Mouse (Mus musculus) frontal cortex, postnatal 36 days (tissue): ENCODE data around the gene Krt15.

ENCODE experiments used
- DNase-seq, 2 experiments: peaks; one replicate each; pipeline ENCODE4 v3.0.0; 2022; ENCODE audit warnings: low spot score in 2 of 2

Gene Krt15

DNA sequence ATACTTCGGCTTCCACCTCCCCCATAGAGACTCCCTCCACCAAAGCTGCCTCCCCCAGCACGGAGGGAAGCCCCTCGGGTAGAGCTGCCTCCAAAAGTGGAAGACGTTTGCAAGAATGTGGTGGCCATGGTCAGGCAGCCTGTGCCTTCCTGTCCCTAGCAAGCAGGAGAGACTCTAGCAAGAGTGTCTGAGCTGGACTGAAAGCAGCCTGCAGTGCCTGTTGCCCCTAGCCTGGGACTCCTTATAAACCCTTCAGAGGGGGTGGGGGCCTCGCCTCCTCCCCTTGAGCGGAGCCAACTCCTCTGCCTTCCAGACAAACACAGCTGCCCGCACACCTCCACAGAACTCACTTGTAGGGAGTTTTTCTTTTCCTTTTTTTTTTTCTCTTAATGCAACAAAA lies at the start of gene Krt15:
Gene Krt15 (minus strand): TSS at position 198 of the 400 bp plus-strand sequence.
- no peak for DNase-seq

GRCm38 (mm10) chr11:100181725-100182124 lies 46.0 kb upstream of the Krt15 start:
- no peak for DNase-seq

- no peak for DNase-seq
These were observed 43.5 kb upstream of the Krt15 start for GRCm38 (mm10) chr11:100179260-100179659.

DNA sequence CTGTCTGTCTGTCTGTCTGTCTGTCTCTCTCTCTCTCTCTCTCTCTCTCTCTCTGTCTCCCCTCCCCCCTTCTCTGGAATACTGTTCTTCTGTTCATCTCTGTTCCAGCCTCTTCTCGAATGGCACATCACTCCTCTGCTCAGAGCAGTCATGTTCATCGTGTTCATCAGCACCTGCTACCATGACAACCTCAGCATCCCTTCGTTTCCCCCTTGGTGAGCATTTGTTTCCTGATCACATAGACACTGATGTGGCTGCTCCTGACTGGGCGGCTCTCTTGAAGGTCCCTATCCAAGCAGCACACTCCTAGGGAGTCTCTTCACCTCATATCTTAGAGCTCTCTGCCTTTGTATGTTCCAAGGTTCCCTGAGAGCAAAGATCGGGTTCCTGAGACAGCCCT lies 42.6 kb upstream of the Krt15 start:
- no peak for DNase-seq

DNA sequence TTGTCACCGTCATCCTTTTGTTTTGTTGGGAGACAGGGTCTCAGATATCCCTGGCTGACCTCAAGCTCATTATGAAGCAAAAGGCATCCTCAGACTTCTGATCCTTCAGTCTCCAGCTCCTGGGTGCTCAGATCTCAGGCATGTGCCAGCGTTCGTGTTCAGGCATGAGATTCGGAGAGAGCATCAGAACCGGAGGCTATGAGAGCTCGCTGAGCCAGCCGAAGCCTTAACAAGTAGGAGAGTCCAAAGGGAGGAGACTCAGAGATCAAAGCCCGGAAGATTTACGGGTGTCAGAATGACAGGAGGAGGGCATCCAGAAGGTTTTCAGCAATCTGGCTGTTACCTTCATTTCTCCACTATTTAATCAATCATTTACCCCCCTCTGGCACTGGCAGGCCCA lies 41.1 kb upstream of the Krt15 start:
- no peak for DNase-seq

DNA sequence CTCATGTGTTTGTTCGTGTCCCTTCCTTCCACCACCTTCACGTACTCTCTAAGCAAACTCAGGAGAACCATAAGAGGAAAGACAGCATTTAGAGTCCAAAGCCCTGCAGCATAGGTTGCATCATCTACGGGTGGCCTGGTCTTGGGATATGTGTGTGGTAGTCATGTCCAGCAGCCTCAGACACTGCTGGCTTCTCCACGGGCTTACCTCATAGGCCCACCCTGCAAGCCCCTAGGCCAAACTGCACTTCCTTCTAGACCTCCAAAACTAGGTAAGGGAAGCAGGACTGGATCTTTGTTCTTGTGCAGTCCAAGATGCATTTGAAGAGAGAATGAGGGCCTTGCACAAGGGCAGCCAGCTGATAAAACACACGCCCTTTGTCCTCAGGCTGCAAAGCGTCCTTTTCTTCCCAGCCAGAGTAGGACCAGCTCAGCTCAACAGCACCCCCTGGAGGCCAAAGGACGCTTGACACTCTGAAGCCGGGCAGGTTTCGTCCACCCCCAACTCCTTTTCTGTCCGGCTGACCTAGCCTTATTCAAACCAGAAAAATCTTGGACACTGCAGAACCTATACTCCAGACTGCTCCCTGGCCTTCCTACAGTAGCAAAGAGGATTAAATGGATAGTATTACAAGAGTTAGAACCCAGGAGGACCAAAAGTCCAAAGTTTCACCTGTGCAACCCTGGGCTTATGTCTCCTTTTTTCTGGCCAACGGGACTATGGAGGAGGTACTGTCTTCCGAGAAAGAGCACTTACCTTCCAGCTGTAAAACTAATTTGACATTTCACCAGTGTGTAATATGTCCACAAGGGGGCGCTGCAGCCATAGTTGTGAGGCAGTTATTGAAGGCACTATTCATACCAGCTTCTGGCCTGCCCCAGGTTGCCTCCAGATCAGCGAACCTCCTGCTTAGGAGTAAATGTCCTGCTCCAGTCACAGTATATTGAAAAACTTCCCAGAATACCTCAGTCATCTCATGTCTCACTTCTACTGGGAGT lies 33.3 kb upstream of the Krt15 start:
- DNase-seq = peak; percentile 72 to 82

- DNase-seq = no peak
These were observed 32.3 kb upstream of the Krt15 start for GRCm38 (mm10) chr11:100168071-100168470.

- DNase-seq = no peak
These were observed 28.7 kb upstream of the Krt15 start for GRCm38 (mm10) chr11:100164392-100164791.

DNA sequence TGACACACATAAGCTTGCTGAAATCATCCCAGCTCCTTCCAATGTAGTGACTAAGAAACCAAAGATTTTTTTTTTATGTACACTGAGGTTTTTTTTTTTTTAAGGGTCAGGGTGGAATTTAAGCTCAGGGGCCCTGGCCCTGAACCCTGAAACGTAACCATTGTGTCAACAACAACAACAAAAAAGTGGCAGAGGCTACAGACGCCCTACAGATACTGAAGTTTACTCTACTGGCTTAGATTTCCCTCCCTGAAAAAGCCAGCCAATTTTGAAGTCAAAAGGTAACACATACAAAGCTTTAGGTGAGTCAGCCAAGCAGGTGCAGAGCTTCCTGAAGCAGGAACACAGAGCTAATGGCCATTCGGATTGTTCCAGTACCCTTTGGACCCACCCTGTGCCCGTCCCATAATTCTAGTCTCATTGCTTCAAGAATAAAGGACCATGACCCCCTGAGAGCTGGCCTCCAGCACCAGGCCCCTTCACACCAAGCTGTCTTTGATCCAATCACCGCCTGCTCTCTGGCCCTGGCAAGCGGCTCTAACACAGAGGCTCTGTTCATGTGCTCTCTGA lies 22.3 kb upstream of the Krt15 start:
- DNase-seq = no peak

DNA sequence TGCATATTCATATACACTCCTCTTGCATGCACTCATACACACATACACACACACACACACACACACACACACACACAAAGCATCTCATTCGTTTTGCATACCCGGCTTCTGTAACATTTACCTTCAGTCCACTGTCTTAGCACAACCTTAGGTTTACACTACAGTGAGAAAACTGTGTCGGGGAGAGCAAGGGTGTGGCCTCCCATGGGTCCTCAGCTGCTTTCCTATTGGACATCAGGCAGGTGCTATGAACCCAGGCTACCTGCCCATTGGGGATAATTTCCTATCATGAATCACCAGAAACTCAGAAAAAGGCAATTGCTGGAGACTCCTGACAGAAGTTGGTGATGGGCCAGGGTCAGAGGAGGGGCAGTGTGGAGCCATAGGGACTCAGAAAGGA lies 21.6 kb upstream of the Krt15 start:
- no peak for DNase-seq

DNA sequence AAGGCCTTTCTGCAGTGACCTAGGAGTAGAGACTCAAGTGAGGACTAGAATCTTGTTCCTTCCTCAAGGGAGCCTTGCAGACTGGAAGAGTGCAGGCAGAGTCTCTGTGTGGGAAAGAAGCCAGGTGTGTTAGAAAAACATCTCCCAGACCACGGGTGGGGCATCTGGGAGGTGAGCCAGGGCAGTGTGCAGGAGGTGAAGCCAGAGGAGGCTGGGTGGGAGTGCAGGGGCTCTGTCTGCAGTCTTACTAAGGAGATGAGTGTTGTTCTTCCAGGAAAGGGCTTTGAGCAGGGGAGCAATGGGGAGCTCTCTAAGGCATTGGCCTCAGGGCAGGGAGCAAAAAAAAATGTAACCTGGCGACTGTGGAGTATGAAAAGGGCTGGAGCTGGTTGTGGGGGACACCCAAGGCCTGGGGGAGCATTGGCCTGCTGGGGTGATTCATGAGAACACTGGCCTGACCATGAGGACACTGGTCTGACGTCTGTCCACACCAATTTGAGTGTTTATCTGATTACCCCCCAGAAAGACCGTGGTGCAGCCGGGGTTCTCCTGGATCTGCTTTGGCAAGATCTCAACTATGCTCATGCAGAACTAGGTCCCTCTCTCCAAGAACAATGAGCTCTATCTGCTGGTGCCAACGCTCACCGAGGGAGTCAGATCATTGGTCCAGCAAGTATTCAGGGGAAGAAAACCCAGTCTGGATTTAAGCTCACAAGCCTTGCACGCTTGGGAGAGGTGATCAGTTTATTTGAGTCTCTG lies 19.9 kb upstream of the Krt15 start:
- DNase-seq = no peak

- DNase-seq = no peak
These were observed 13.0 kb upstream of the Krt15 start, which contains the start of gene Krt19 for GRCm38 (mm10) chr11:100148615-100149330. Gene Krt19 (minus strand): TSS chr11:100148665.

DNA sequence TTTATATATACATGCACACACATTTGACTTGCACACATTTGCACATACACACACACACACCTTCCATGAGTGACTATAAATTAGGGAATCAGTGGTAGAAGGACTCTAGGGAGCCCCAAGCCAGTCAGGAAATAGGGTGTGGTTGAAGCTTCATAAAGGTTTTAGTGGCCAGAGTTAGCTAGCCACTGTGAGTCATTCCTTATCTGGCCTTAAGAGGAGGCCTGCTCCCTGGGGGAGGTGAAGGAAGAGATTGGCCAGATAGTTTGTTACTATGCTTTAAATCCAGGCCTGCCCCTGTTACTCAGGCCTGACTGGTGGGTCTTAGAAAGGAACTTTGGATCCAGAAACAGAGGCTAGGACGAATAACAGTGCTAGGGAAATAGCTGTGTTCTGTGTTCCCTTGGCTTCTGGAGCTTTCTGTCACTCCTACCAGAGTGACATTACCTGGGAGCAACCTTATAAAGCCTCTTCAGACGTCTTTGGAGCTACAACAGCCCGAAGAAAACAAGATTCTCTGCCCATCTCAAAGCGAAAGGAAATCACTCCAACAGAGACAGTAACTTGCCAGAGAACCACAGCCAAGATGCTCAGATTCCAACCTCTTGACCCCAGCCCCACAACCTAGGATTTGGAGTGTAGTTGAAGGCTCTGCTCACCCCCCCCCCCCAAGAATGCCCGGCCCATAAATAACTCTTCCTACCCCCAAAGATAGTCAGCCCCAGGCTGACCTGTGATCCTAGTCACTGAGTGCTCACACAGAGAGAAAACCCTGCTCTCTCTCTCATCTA lies 12.0 kb upstream of the Krt15 start:
- no peak for DNase-seq

DNA sequence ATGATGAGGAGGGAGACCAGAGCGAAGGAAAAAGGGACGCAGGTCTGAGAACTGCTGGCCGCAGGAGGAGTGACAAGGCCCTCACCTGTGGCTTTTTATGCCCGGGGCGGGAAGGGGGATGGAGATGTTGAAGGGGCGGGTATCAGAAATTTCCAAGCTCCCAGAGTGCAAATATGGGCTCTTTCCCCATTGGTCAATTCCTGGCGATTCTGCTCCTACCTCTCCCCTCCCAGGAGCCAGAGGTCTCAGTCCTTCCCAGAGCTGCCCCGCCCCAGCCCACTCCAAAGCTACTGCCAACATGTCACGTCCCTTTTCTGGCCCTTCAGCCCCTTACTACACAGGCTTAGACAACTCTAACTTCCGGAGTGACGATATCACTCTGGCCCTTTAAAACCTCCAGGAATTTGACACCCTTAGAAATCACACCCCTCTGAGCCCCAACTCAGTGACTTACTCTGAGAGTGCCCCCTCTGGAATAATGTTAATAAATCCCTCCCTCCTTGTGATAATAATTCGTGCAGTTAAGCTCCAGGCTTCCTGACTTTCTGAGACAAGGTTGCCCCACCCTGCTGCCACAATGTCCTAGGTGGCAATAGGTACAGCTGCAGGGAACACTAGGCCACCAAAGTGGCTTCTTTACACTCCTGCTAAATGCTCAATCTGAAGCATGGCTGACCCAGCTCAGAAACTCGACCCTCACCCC lies 10.3 kb upstream of the Krt15 start:
- DNase-seq = no peak

DNA sequence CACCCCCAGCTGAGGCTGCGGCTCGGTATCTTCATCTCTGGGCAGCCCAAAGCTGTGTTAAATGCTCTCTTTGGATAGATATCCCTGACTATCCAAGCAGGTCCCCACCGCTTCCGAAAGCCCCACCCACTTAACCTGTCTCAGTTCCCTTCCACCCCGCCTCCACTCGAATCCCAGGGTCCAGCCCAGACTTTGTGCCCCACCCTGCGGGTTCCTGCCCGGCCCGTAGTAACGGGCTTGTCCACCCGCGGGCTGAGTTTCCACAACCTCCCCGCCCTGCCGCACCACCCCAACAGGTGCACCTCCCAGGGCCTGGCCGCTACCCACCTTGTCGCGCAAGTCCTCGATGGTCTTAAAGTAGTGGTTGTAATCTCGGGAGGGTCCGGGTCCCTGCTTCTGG lies 9.4 kb upstream of the Krt15 start:
- no peak for DNase-seq

DNA sequence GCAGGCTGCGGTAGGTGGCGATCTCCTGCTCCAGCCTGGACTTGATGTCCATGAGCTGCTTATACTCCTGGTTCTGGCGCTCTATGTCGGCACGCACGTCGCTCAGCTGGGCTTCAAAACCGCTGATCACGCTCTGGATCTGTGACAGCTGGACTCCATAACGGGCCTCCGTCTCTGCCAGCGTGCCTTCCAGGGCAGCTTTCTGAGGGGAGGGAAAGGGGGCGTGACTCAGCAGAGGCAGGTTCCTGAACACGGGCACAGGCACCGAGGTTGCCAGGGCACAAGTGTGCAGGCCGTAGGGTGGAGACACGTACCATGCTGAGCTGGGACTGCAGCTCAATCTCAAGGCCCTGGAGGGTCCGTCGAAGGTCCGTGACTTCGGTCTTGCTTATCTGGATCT lies 5.2 kb upstream of the Krt15 start:
- no peak for DNase-seq

DNA sequence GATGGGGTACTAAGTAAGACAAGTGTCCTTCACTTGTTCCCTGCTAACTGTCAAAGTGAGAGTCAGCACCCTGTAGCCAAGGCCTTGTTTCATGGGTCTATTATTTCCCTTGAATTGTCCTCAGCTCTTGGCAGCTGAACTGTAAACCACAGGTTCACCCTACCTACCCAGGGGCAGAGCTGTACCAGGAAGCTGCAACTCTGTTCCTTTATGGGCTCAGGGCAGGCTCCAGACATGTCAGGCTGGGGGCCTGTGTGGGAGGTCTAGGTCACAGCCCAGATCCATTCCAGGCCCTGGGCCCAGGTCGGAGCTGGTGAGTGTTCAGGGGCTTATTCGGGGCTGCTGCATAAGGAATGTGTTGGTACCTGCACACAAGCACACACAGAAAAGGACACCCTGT lies 3.7 kb upstream of the Krt15 start:
- DNase-seq = no peak

DNA sequence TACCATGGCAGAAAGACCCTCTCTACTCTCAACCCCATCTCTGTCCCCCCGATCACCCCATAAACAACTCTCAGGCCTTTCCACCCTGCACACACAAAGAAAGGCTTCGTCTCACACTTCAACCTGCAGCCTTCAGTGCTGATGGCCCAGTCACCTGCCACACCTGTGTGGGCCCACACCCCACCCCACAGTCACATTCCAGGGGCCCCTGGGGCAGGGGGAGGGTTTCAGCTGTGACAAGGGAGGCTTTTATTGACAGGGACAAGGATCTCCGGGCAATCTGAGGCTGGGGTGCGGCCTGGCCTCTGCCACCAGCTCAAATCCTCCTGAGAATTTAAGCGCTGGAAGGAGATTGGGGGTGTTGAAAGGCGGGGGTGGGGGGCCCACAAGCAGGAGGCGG lies 3.1 kb upstream of the Krt15 start:
- no peak for DNase-seq

DNA sequence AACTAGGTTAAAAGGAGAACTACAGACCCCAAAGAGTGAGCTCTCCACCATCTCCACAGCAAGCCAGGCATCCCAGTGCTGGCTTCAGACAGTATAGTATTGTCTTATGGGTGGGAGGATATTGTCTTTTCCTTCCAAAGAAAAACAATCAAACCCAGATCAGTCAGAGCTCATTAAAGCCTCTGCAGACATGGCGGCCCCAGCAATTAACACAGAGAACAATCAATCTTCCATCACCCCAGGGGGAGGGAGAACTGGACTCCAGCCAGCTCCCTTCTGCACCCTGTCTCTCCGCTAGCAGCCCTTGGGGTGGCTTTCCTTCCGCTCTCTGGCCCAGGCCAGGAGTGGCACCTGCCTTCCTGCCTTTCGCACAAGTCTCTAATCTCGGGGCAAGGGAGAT lies 2.0 kb upstream of the Krt15 start:
- no peak for DNase-seq

GRCm38 (mm10) chr11:100136559-100136958 lies 831 bp upstream of the Krt15 start:
- no peak for DNase-seq
